Mouse (Mus musculus): Measurements from ENCODE around the gene Zfp146.

DNA sequence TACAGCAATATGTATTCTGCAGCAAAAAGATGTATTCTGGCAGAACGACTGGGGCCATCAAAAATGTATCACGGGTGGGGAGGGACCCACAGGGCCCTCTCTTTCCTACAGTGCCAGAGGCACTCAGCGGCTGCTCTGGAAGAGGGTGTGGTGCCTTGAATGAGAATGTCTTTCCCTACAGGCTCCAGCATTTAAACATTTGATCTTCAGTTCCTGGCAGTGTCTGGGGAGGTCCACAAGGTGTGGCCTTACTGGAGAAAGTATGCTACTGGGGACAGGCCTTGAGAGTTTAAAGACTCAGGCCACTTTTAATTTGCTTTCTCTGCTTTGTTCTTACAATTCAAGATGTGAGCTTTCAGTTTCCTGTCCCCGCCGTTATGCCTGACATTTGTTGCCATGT lies 53.5 kb downstream of the Zfp146 start:
- TF ChIP-seq USF1 (IDR thresholded peaks at IDR 0.05; ENCODE audit: low read depth) (no peak), CTCF (IDR thresholded peaks at IDR 0.05; ENCODE audit: control insufficient read depth, insufficient read depth, insufficient read length) (no peak), MAX (IDR thresholded peaks at IDR 0.05) (no peak)
